ENCODE assay signal across 28 mouse cellular contexts in genomic region chr6:17329801-17330200, GRCm38 (mm10). TPM values are rescaled to one million over a fixed set of nuclear protein-coding genes. Genes with fewer than 3 reads are reported as not detected.
A peak's percentile ranks its signal among the peaks of the same experiment; 100 is the strongest.
DNase-seq lines count a peak whose midpoint lies in the region; ATAC-seq and TF ChIP-seq lines count a peak whose summit lies in the region.
"Had no signal": no experiment of that assay in that cellular context is flagged by ENCODE, and none has a peak within 500 bp of the region (broad histone marks: within the 10 kb centered on the region; RNA-seq: fewer than 3 reads in every experiment).

No protein-coding gene starts in this region.

- 36% methylated on average over 3 of the region's 3 CpGs for WGBS in heart, adult 2 months
- WGBS in lung, embryonic 16.5 days: 38% methylated on average over 3 of the region's 3 CpGs

- no peaks in the 10 kb centered on the region for H3K27me3 ChIP-seq in heart, adult 2 months (ENCODE audit: control insufficient read depth, insufficient read depth, low read length)
- H3K27me3 ChIP-seq in lung, embryonic 16.5 days (ENCODE audit: control insufficient read depth, insufficient read depth, low read depth, low read length): no peaks in the 10 kb centered on the region
- H3K27me3 ChIP-seq: embryonic facial prominence, embryonic 13.5 days; forebrain, embryonic 12.5 days; forebrain, embryonic 15.5 days; heart, embryonic 13.5 days; hindbrain, embryonic 13.5 days; intestine, embryonic 15.5 days had no signal

- H3K9ac ChIP-seq in heart, adult 2 months (ENCODE audit: low read depth, low read length): no peak overlapping the region
- H3K9ac ChIP-seq in lung, embryonic 16.5 days (ENCODE audit: low read length): no peak overlapping the region
- H3K9ac ChIP-seq: embryonic facial prominence, embryonic 13.5 days; forebrain, embryonic 12.5 days; forebrain, embryonic 15.5 days; heart, embryonic 13.5 days; hindbrain, embryonic 13.5 days; intestine, embryonic 15.5 days had no signal

- no peaks in the 10 kb centered on the region for H3K9me3 ChIP-seq in lung, embryonic 16.5 days (ENCODE audit: control insufficient read depth, low read length)
- H3K9me3 ChIP-seq: embryonic facial prominence, embryonic 10.5 days; embryonic facial prominence, embryonic 13.5 days; forebrain, embryonic 12.5 days; forebrain, embryonic 15.5 days; heart, embryonic 10.5 days; heart, embryonic 13.5 days; hindbrain, embryonic 10.5 days; hindbrain, embryonic 13.5 days; intestine, embryonic 15.5 days had no signal

- TF ChIP-seq POLR2A in heart, adult 2 months (IDR thresholded peaks at IDR 0.05; ENCODE audit: insufficient read depth, low read depth, low read length): no peak

- peaks cover 3% of the 10 kb centered on the region; the same call in 1 of the 2 replicates for H3K79me2 ChIP-seq in heart, adult 2 months (replicated peaks; ENCODE audit: control insufficient read depth, insufficient read depth, low read length)

- TF ChIP-seq CTCF in heart, adult 2 months (IDR thresholded peaks at IDR 0.05): no peak

- H3K27ac ChIP-seq in heart, adult 2 months: peak overlapping the region; percentile 7; the same call in 1 of the 2 replicates
- H3K27ac ChIP-seq in lung, embryonic 16.5 days (ENCODE audit: low read length): no peak overlapping the region
- H3K27ac ChIP-seq: embryonic facial prominence, embryonic 10.5 days; embryonic facial prominence, embryonic 13.5 days; forebrain, embryonic 12.5 days; forebrain, embryonic 15.5 days; heart, embryonic 10.5 days; heart, embryonic 13.5 days; hindbrain, embryonic 10.5 days; hindbrain, embryonic 13.5 days; intestine, embryonic 15.5 days had no signal

- intact Hi-C loops in heart, adult 2 months (cut with DNase I): no loop called here
- intact Hi-C loops in heart, postnatal 25 days (cut with DNase I): no loop called here

- peaks cover 53% of the 10 kb centered on the region for H3K36me3 ChIP-seq in heart, adult 2 months (ENCODE audit: control insufficient read depth, insufficient read depth, low read length)
- H3K36me3 ChIP-seq in lung, embryonic 16.5 days (ENCODE audit: control insufficient read depth, insufficient read depth, low read length): no peaks in the 10 kb centered on the region; the same call in 1 of the 2 replicates
- H3K36me3 ChIP-seq: embryonic facial prominence, embryonic 10.5 days; embryonic facial prominence, embryonic 13.5 days; forebrain, embryonic 12.5 days; forebrain, embryonic 15.5 days; heart, embryonic 10.5 days; heart, embryonic 13.5 days; hindbrain, embryonic 10.5 days; hindbrain, embryonic 13.5 days; intestine, embryonic 15.5 days had no signal

- H3K4me2 ChIP-seq in lung, embryonic 16.5 days (ENCODE audit: low read depth, low read length): no peak overlapping the region
- H3K4me2 ChIP-seq: embryonic facial prominence, embryonic 13.5 days; forebrain, embryonic 12.5 days; forebrain, embryonic 15.5 days; heart, embryonic 13.5 days; hindbrain, embryonic 13.5 days; intestine, embryonic 15.5 days had no signal

- no peak for TF ChIP-seq EP300 in heart, adult 2 months (IDR thresholded peaks at IDR 0.05; ENCODE audit: insufficient read depth, low read depth, low read length)

- no peak for DNase-seq in heart, adult 2 months
- DNase-seq in heart, postnatal 25 days (ENCODE audit: low spot score): no peak
- DNase-seq in lung, postnatal 4 days: no peak
- DNase-seq in 3T3-L1 (ENCODE audit: low read depth, low spot score) (peak; percentile 37), adipocyte (ENCODE audit: low spot score) (peak; percentile 55)
- DNase-seq in layer of hippocampus, postnatal 10 days (ENCODE audit: low spot score in 2 of 2): no peak
- DNase-seq: adrenal gland, postnatal 10 days; adrenal gland, postnatal 36 days; cerebellum, adult 8-10 months; cerebellum, postnatal 10 days; cerebellum, postnatal 36 days; embryo, embryonic 11 days; gastrocnemius, postnatal 10 days; heart, adult 18-20 months; heart, postnatal 36 days had no signal

- H3K4me3 ChIP-seq in heart, adult 2 months: no peak overlapping the region
- H3K4me3 ChIP-seq in lung, embryonic 16.5 days (ENCODE audit: low read length): no peak overlapping the region
- H3K4me3 ChIP-seq: embryonic facial prominence, embryonic 10.5 days; embryonic facial prominence, embryonic 13.5 days; erythroblast, embryonic 14.5 days; forebrain, embryonic 12.5 days; forebrain, embryonic 15.5 days; heart, embryonic 10.5 days; heart, embryonic 13.5 days; hindbrain, embryonic 10.5 days; hindbrain, embryonic 13.5 days; intestine, embryonic 15.5 days had no signal

- peaks cover 15% of the 10 kb centered on the region for H3K4me1 ChIP-seq in heart, adult 2 months (ENCODE audit: control insufficient read depth, insufficient read depth, low read length)
- H3K4me1 ChIP-seq in lung, embryonic 16.5 days (replicated peaks; ENCODE audit: control insufficient read depth, insufficient read depth, low read length): peaks cover 3% of the 10 kb centered on the region; the same call in 1 of the 2 replicates
- H3K4me1 ChIP-seq: forebrain, embryonic 12.5 days; forebrain, embryonic 15.5 days; hindbrain, embryonic 13.5 days had no signal

- peak; percentile 64 for ATAC-seq in lung, embryonic 16.5 days (ENCODE audit: low read depth)
- ATAC-seq: activated CD4-positive, CD25-positive, alpha-beta regulatory T cell, adult 4 months; forebrain, embryonic 15.5 days; hindbrain, embryonic 16.5 days; intestine, embryonic 15.5 days had no signal

RNA-seq across cellular contexts. Expression of gene Cav1, which starts 23.7 kb away (rescaled TPM):
- total RNA-seq in heart, adult 2 months (2021): 100 to 1,000 TPM; 207 to 212 TPM
- 483 and 602 TPM in 2 replicates for polyA plus RNA-seq in heart, adult 2 months (2012; rRNA removed)
- total RNA-seq in heart, postnatal 25 days (2021): 100 to 1,000 TPM; 242 to 304 TPM
- 658 and 664 TPM in 2 replicates for polyA plus RNA-seq in lung, embryonic 16.5 days (2015; fragmentation: Nextera tagmentation; extraction: Ambion mirVana)
- 10 to 100 TPM; 40.8 to 40.9 TPM for total RNA-seq in layer of hippocampus, postnatal 10 days (2021)
- polyA plus RNA-seq: activated CD4-positive, CD25-positive, alpha-beta regulatory T cell, adult 4 months; erythroblast, embryonic 14.5 days had no signal

RNA-seq across cellular contexts. Expression of gene Cav2, which starts 48.8 kb away (rescaled TPM):
- 10 to 100 TPM; 40.7 to 44.8 TPM for total RNA-seq in heart, adult 2 months (2021)
- polyA plus RNA-seq in heart, adult 2 months (2012; rRNA removed): 54.2 and 69.5 TPM in 2 replicates
- 10 to 100 TPM; 51.1 to 56.1 TPM for total RNA-seq in heart, postnatal 25 days (2021)
- 123 and 135 TPM in 2 replicates for polyA plus RNA-seq in lung, embryonic 16.5 days (2015; fragmentation: Nextera tagmentation; extraction: Ambion mirVana)
- 10 to 100 TPM; 28.3 to 31.8 TPM for total RNA-seq in layer of hippocampus, postnatal 10 days (2021)
- polyA plus RNA-seq: erythroblast, embryonic 14.5 days had no signal

Comparison
In these comparisons a context has a peak if more than half of its experiments do, and no peak if none do; other contexts are left out.
1. DNase-seq: peak in 3T3-L1 (single experiment) and adipocyte (single experiment); none in heart, adult 2 months (0 of 2), heart, postnatal 25 days (single experiment), lung, postnatal 4 days (0 of 2) and layer of hippocampus, postnatal 10 days (0 of 2).
2. RNA of gene Cav1, which starts 23.7 kb away (total RNA-seq): 242 to 304 TPM in heart, postnatal 25 days and 207 to 212 TPM in heart, adult 2 months; 40.8 to 40.9 TPM in layer of hippocampus, postnatal 10 days; every median in the first group is over 4 times any median in the second.